ENCODE assay signal across 21 mouse cellular contexts in genomic region chr10:117408545-117409372, GRCm38 (mm10).
"Had no signal": no experiment of that assay in that cellular context is flagged by ENCODE, and none has a peak within 500 bp of the region (broad histone marks: within the 10 kb centered on the region; RNA-seq: fewer than 3 reads in every experiment).

No protein-coding gene starts in this region.

- DNase-seq: lung, adult 18-20 months; lung, embryonic 14.5 days; lung, postnatal 10 days; lung, postnatal 4 days; midbrain, embryonic 14.5 days; retina, postnatal 1 day; right cerebral cortex, adult 18-20 months; right cerebral cortex, postnatal 25 days; right cerebral cortex, postnatal 4 days; spleen, adult 18-20 months; thymus, adult 2 months; thymus, postnatal 25 days; thymus, postnatal 4 days had no signal

- H3K4me3 ChIP-seq: midbrain, embryonic 10.5 days; midbrain, embryonic 12.5 days; myocyte; neural tube, embryonic 13.5 days; neural tube, embryonic 15.5 days; stomach, embryonic 15.5 days had no signal

- H3K4me1 ChIP-seq: neural tube, embryonic 15.5 days; stomach, embryonic 15.5 days had no signal

- ATAC-seq: midbrain, embryonic 16.5 days had no signal

- H3K9me3 ChIP-seq: midbrain, embryonic 10.5 days; midbrain, embryonic 12.5 days; neural tube, embryonic 13.5 days; neural tube, embryonic 15.5 days; stomach, embryonic 15.5 days had no signal

- H3K27me3 ChIP-seq: neural tube, embryonic 13.5 days; neural tube, embryonic 15.5 days; stomach, embryonic 15.5 days had no signal

- H3K9ac ChIP-seq: lung, embryonic 14.5 days; midbrain, embryonic 12.5 days; neural tube, embryonic 13.5 days; neural tube, embryonic 15.5 days; stomach, embryonic 15.5 days had no signal

- H3K27ac ChIP-seq: midbrain, embryonic 10.5 days; midbrain, embryonic 12.5 days; neural tube, embryonic 13.5 days; neural tube, embryonic 15.5 days; stomach, embryonic 15.5 days; stomach, postnatal 0 days had no signal

- H3K4me2 ChIP-seq: lung, embryonic 14.5 days; midbrain, embryonic 12.5 days; neural tube, embryonic 13.5 days; neural tube, embryonic 15.5 days; stomach, embryonic 15.5 days had no signal

- H3K36me3 ChIP-seq: midbrain, embryonic 10.5 days; midbrain, embryonic 12.5 days; neural tube, embryonic 13.5 days; neural tube, embryonic 15.5 days; stomach, embryonic 15.5 days had no signal
